Mouse (Mus musculus) MEL (cell line): ENCODE measurements at regions not wholly inside any gene's neighbourhood (a gene's known extent, or its start where the extent isn't known, plus 50 kb on each side); places are given as distances from the start of the nearest gene placed in this dataset.

Experiments
- DNase-seq: peaks from one replicate; pipeline ENCODE4 v3.0.0; 2011; ENCODE audit warnings: low read depth, low spot score
- H3K27ac ChIP-seq: 2 replicates; pipeline ENCODE4 v1.5.1; 2012; ENCODE audit warnings: low read depth, mild to moderate bottlenecking, control low read depth, low read length, moderate library complexity; ENCODE audit not compliant: control insufficient read depth
- H3K27me3 ChIP-seq, 2 experiments: fragments of 150-350 bp in 1 of 2; sonication (generic) in 1 of 2; 2 replicates each; pipeline ENCODE4 v1.6.1; 2012; ENCODE audit warnings: low read length in 2 of 2, mild to moderate bottlenecking in 2 of 2, improper control_type of control experiment in 1 of 2, moderate library complexity in 1 of 2; ENCODE audit not compliant: insufficient read depth in 2 of 2, control insufficient read depth in 1 of 2
- H3K36me3 ChIP-seq, 2 experiments: 2 replicates each; pipeline ENCODE4 v1.6.1; 2012 to 2014; ENCODE audit warnings: low read length in 2 of 2, improper control_type of control experiment in 1 of 2, inconsistent platforms in 1 of 2, mild to moderate bottlenecking in 1 of 2; ENCODE audit not compliant: insufficient read depth in 2 of 2, control insufficient read depth in 1 of 2
- H3K4me1 ChIP-seq, 2 experiments: fragments of 150-350 bp in 1 of 2; sonication (generic) in 1 of 2; 2 replicates each; pipeline ENCODE4 v1.6.1; 2012; ENCODE audit warnings: low read length in 2 of 2, improper control_type of control experiment in 1 of 2, mild to moderate bottlenecking in 1 of 2; ENCODE audit not compliant: insufficient read depth in 2 of 2, control insufficient read depth in 1 of 2
- H3K4me3 ChIP-seq, 2 experiments: fragments of 150-350 bp in 1 of 2; sonication (generic) in 1 of 2; 2 replicates each; pipeline ENCODE4 v1.5.1; 2012; ENCODE audit warnings: low read depth in 2 of 2, low read length in 2 of 2, mild to moderate bottlenecking in 2 of 2, moderate library complexity in 2 of 2, control low read depth in 1 of 2, improper control_type of control experiment in 1 of 2; ENCODE audit not compliant: control insufficient read depth in 1 of 2, insufficient read depth in 1 of 2
- H3K79me2 ChIP-seq: 2 replicates; pipeline ENCODE4 v1.6.1; 2012; ENCODE audit warnings: mild to moderate bottlenecking, low read length, moderate library complexity; ENCODE audit not compliant: control insufficient read depth, poor library complexity, insufficient read depth
- H3K9ac ChIP-seq: 2 replicates; pipeline ENCODE4 v1.6.1; 2012; ENCODE audit warnings: low read depth, mild to moderate bottlenecking, control low read depth, low read length, moderate library complexity; ENCODE audit not compliant: control insufficient read depth, poor library complexity, severe bottlenecking
- H3K9me3 ChIP-seq: fragments of 150-350 bp; sonication (generic); replicated peaks from 2 replicates; pipeline ENCODE4 v1.6.1; 2012; ENCODE audit warnings: mild to moderate bottlenecking, low read length, improper control_type of control experiment, moderate library complexity; ENCODE audit not compliant: insufficient read depth
- BHLHE40 ChIP-seq: IDR thresholded peaks from 2 replicates; pipeline ENCODE4 v1.6.1; 2012; ENCODE audit warnings: low read depth, mild to moderate bottlenecking, inconsistent platforms, low read length, improper control_type of control experiment, borderline replicate concordance
- CHD2 ChIP-seq: IDR thresholded peaks from 2 replicates; pipeline ENCODE4 v1.6.1; 2011; ENCODE audit warnings: low read length, improper control_type of control experiment
- E2F4 ChIP-seq: IDR thresholded peaks from 2 replicates; pipeline ENCODE4 v1.6.1; 2011; ENCODE audit warnings: low read depth, low read length, improper control_type of control experiment, borderline replicate concordance
- ELF1 ChIP-seq: IDR thresholded peaks from 2 replicates; pipeline ENCODE4 v1.6.1; 2014; ENCODE audit warnings: low read depth, mild to moderate bottlenecking, inconsistent platforms, low read length, improper control_type of control experiment, moderate library complexity
- EP300 ChIP-seq, 2 experiments: IDR thresholded peaks; 2 replicates each; pipeline ENCODE4 v1.6.1; 2011; ENCODE audit warnings: improper control_type of control experiment in 2 of 2, low read length in 2 of 2, low read depth in 1 of 2, mild to moderate bottlenecking in 1 of 2
- ETS1 ChIP-seq: IDR thresholded peaks from 2 replicates; pipeline ENCODE4 v1.6.1; 2012; ENCODE audit warnings: low read depth, mild to moderate bottlenecking, inconsistent platforms, low read length, improper control_type of control experiment, moderate library complexity
- GABPA ChIP-seq: IDR thresholded peaks from 2 replicates; pipeline ENCODE4 v1.6.1; 2012; ENCODE audit warnings: low read depth, mild to moderate bottlenecking, inconsistent platforms, low read length, improper control_type of control experiment, moderate library complexity
- HCFC1 ChIP-seq: IDR thresholded peaks from 2 replicates; pipeline ENCODE4 v1.6.1; 2012; ENCODE audit warnings: low read depth, mild to moderate bottlenecking, inconsistent platforms, low read length, improper control_type of control experiment, moderate library complexity
- JUND ChIP-seq: IDR thresholded peaks from 2 replicates; pipeline ENCODE4 v1.6.1; 2011; ENCODE audit warnings: low read depth, mild to moderate bottlenecking, improper control_type of control experiment, low read length
- KAT2A ChIP-seq: conservative IDR thresholded peaks from 2 replicates; pipeline ENCODE4 v1.6.1; 2012; ENCODE audit warnings: low read depth, low read length, improper control_type of control experiment, inconsistent platforms
- MAFK ChIP-seq: IDR thresholded peaks from 2 replicates; pipeline ENCODE4 v1.6.1; 2011; ENCODE audit warnings: low read depth, mild to moderate bottlenecking, low read length, improper control_type of control experiment, borderline replicate concordance
- MAZ ChIP-seq: IDR thresholded peaks from 2 replicates; pipeline ENCODE4 v1.6.1; 2012; ENCODE audit warnings: low read depth, mild to moderate bottlenecking, inconsistent platforms, low read length, improper control_type of control experiment
- MXI1 ChIP-seq: IDR thresholded peaks from 2 replicates; pipeline ENCODE4 v1.6.1; 2011; ENCODE audit warnings: mild to moderate bottlenecking, low read depth, low read length, improper control_type of control experiment
- MYB ChIP-seq: IDR thresholded peaks from 2 replicates; pipeline ENCODE4 v1.6.1; 2011; ENCODE audit warnings: mild to moderate bottlenecking, low read depth, low read length, improper control_type of control experiment
- MYC ChIP-seq: IDR thresholded peaks from 2 replicates; pipeline ENCODE4 v1.6.1; 2011; ENCODE audit warnings: low read depth, mild to moderate bottlenecking, low read length, improper control_type of control experiment, moderate library complexity
- NELFE ChIP-seq: IDR thresholded peaks from 2 replicates; pipeline ENCODE4 v1.6.1; 2011; ENCODE audit warnings: low read depth, low read length, improper control_type of control experiment
- SMC3 ChIP-seq: IDR thresholded peaks from 2 replicates; pipeline ENCODE4 v1.6.1; 2011; ENCODE audit warnings: low read depth, low read length, improper control_type of control experiment
- TAL1 ChIP-seq: IDR thresholded peaks from 2 replicates; pipeline ENCODE4 v1.6.1; 2012; ENCODE audit warnings: mild to moderate bottlenecking, inconsistent platforms, low read length, moderate library complexity, mixed read lengths
- TBP ChIP-seq: IDR thresholded peaks from 2 replicates; pipeline ENCODE4 v1.8.0; 2011; ENCODE audit warnings: low read depth, low read length, improper control_type of control experiment
- ZMIZ1 ChIP-seq: IDR thresholded peaks from 2 replicates; pipeline ENCODE4 v1.6.1; 2012; ENCODE audit warnings: low read depth, mild to moderate bottlenecking, inconsistent platforms, low read length, improper control_type of control experiment, moderate library complexity
- ZNF384 ChIP-seq: IDR thresholded peaks from 2 replicates; pipeline ENCODE4 v1.6.1; 2012; ENCODE audit warnings: low read depth, mild to moderate bottlenecking, inconsistent platforms, low read length, improper control_type of control experiment

DNA sequence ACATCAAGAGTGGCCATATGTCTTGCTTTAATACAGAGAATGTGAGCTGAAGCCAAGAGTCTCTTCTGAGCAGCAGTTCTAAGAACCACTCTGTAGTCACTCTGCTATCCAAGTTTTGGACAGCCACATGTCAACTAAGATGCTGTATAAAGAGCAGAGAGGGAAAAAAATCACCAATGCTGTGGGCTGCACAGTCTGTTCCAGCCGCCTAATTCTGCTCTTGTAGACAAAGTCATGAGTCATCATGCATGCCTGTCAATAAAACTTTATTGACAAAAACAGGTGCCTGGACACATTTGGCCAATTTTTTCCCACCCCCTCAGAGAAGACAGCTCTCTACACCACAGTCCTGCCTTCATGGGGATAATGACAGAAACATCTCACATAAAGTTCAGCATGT lies 185.7 kb upstream of the Dapk1 start:
- TF ChIP-seq MAFK: no peak
- no peak for TF ChIP-seq ZNF384
- no peak for TF ChIP-seq ETS1
- no peak for TF ChIP-seq GABPA
- TF ChIP-seq KAT2A: no peak
- TF ChIP-seq CHD2: no peak
- TF ChIP-seq EP300 (IDR thresholded peaks at IDR 0.05; ENCODE audit: low read depth in 1 of 2, low read length in 2 of 2): no peak
- TF ChIP-seq, all 39 proteins: peak for 0
- Histone ChIP-seq H3K36me3 (no peaks in the 10 kb centered on the region), H3K27ac (no peak overlapping the region), H3K4me1 (no peaks in the 10 kb centered on the region), H3K27me3 (no peaks in the 10 kb centered on the region), H3K4me3 (no peak overlapping the region), H3K79me2 (no peaks in the 10 kb centered on the region), H3K9me3 (no peaks in the 10 kb centered on the region), H3K9ac (no peak overlapping the region)
- no peak for DNase-seq

DNA sequence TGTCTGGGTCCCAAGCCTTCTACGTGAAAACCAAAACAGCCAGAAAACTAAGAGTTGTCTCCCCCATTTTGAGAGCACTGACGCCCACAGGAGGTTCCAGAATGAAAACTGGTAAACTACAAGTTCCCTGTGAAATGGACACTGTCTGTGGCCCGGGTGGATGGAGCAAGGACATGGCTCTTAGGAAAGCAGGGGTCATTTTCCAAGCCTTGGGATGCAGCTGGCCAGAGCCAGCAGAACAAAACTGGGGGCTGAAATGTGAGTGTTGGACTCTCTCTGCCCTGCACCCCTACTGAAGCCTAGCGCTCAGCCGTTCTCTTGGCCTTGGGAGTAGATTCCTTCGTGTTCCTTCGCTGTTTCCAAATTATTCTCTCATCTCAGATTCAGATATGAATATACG lies 184.7 kb upstream of the Dapk1 start:
- no peak overlapping the region for H3K9ac ChIP-seq
- H3K27me3 ChIP-seq: no peaks in the 10 kb centered on the region
- DNase-seq: no peak
- H3K9me3 ChIP-seq: no peaks in the 10 kb centered on the region
- no peak overlapping the region for H3K27ac ChIP-seq
- H3K4me3 ChIP-seq: no peak overlapping the region
- no peak for TF ChIP-seq NELFE
- no peak for TF ChIP-seq TAL1
- TF ChIP-seq MYB: no peak
- TF ChIP-seq HCFC1: no peak
- no peak for TF ChIP-seq MAZ
- no peak for TF ChIP-seq KAT2A
- no peak for TF ChIP-seq SMC3
- no peak for TF ChIP-seq E2F4
- no peak for TF ChIP-seq ZMIZ1
- no peak for TF ChIP-seq JUND
- no peak for TF ChIP-seq BHLHE40
- no peak for TF ChIP-seq MYC
- no peak for TF ChIP-seq TBP
- no peak for TF ChIP-seq ELF1
- TF ChIP-seq MXI1: no peak
- no peaks in the 10 kb centered on the region for H3K4me1 ChIP-seq
- no peaks in the 10 kb centered on the region for H3K36me3 ChIP-seq
- H3K79me2 ChIP-seq: no peaks in the 10 kb centered on the region
